Mouse (Mus musculus): ENCODE measurements at regions not wholly inside any gene's neighbourhood (a gene's known extent, or its start where the extent isn't known, plus 50 kb on each side); places are given as distances from the start of the nearest gene placed in this dataset.

DNA sequence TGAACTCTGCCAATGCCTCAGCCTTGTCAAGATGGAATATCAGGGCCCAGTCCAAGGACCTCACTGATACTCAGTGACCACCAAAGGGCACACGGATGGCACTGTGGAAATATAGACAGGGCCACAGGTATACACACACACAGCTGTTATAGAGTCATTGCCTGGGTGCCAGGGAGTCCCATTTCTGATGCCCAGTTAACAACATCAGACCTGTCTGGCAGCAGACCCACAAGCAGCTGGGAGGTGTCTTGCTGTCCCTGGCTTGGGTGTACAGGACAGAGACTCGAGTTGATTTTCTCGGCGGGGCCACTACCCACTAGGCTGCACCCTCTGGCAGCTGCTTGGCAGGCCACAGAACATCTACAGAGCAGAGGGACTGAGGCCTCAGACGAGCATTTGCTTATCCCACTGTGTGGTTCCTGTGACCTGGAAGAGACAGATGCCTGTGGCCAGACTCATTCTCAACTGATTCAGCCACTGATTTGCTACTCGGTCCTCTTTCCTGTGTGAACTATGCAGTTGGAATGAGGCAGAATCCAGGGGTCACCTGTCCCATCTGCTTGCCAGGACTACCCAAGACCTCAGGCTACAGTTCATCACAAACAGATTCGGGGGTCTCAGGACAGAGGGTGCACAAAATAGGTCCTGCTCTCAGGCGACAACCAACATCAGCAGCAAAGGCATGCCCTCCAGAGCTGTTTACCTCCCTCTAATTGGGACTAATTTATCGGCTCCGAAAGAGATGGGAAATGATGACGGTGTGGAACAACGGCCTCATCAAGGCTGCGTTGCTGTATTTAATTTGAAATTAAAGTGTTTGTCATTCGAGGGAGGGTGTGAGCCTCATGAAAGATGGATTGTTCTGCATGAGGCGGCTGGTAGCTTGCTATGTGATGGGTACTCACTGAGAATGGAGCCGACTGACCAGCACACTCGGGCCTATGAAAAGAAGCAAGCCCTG lies 110.0 kb upstream of the Ppp1r26 start:
- TF ChIP-seq CTCF (IDR thresholded peaks at IDR 0.05; ENCODE audit: low read depth, low read length) (no peak), POLR2A (IDR thresholded peaks at IDR 0.05; ENCODE audit: extremely low read depth, insufficient read depth, low read length) (no peak)

Data from liver, adult 2 months (tissue).